In genomic region chr11:106233978-106234377, GRCm38 (mm10) we compare ENCODE assay signal across 7 mouse cellular contexts. TPM values are rescaled to one million over a fixed set of nuclear protein-coding genes. Genes with fewer than 3 reads are reported as not detected.
DNase-seq lines count a peak whose midpoint lies in the region; ATAC-seq and TF ChIP-seq lines count a peak whose summit lies in the region.
"Not testable (repeated sequence)": the region's sequence is repeated elsewhere in the genome, so short reads cannot be mapped to it uniquely, and the experiment has no call there.

No protein-coding gene starts in this region.

- not testable (repeated sequence) for H3K4me3 ChIP-seq in CH12.LX (replicated peaks in 1 of 3; ENCODE audit: low read depth in 2 of 3, low read length in 2 of 3, poor library complexity in 1 of 3); heart, adult 2 months; intestine, postnatal 0 days (ENCODE audit: low read depth, low read length); liver, embryonic 14.5 days (ENCODE audit: insufficient read depth in 1 of 2, low read depth in 2 of 2, low read length in 2 of 2); midbrain, postnatal 0 days (ENCODE audit: low read depth, low read length)

- 85% methylated on average over 8 of the region's 8 CpGs for WGBS in heart, adult 2 months
- WGBS in intestine, postnatal 0 days, result 72% methylated on average over 8 of the region's 8 CpGs
- WGBS in liver, embryonic 14.5 days (ENCODE audit: insufficient replicate concordance), result 76% methylated on average over 8 of the region's 8 CpGs
- WGBS in midbrain, postnatal 0 days, result 84% methylated on average over 8 of the region's 8 CpGs

- not testable (repeated sequence) for TF ChIP-seq POLR2A in CH12.LX (IDR thresholded peaks at IDR 0.05; ENCODE audit: low read depth, low read length); heart, adult 2 months (IDR thresholded peaks at IDR 0.05; ENCODE audit: insufficient read depth, low read depth, low read length)

- ATAC-seq in intestine, postnatal 0 days; liver, embryonic 14.5 days (ENCODE audit: insufficient read depth); midbrain, postnatal 0 days (ENCODE audit: low FRiP score): not testable (repeated sequence)

- H3K79me2 ChIP-seq in CH12.LX (replicated peaks; ENCODE audit: control insufficient read depth, extremely low read depth, insufficient read depth, poor library complexity, severe bottlenecking), result peaks cover 13% of the 10 kb centered on the region; the same call in 1 of the 2 replicates
- not testable (repeated sequence) for H3K79me2 ChIP-seq in heart, adult 2 months (replicated peaks; ENCODE audit: control insufficient read depth, insufficient read depth, low read length)

- not testable (repeated sequence) for TF ChIP-seq EP300 in CH12.LX (IDR thresholded peaks at IDR 0.05; ENCODE audit: low read length); heart, adult 2 months (IDR thresholded peaks at IDR 0.05; ENCODE audit: insufficient read depth, low read depth, low read length); liver, embryonic 14.5 days (IDR thresholded peaks at IDR 0.05; ENCODE audit: low read depth)

- not testable (repeated sequence) for H3K27me3 ChIP-seq in CH12.LX (replicated peaks); heart, adult 2 months (ENCODE audit: control insufficient read depth, insufficient read depth, low read length); intestine, postnatal 0 days (replicated peaks; ENCODE audit: control insufficient read depth, insufficient read depth, low read length); liver, embryonic 14.5 days (ENCODE audit: control insufficient read depth, insufficient read depth, low read length); midbrain, postnatal 0 days (ENCODE audit: insufficient read depth, low read length)

- not testable (repeated sequence) for H3K27ac ChIP-seq in CH12.LX (ENCODE audit: insufficient read depth, low read depth); heart, adult 2 months; intestine, postnatal 0 days (ENCODE audit: low read depth, low read length); liver, embryonic 14.5 days; midbrain, postnatal 0 days (ENCODE audit: low read depth, low read length)

- not testable (repeated sequence) for H3K9me3 ChIP-seq in CH12.LX (replicated peaks; ENCODE audit: low read length); intestine, postnatal 0 days (ENCODE audit: control insufficient read depth); liver, embryonic 14.5 days (ENCODE audit: control insufficient read depth, low read length); midbrain, postnatal 0 days (ENCODE audit: low read length)

- peaks cover 62 to 90% of the 10 kb centered on the region in 2 experiments for H3K36me3 ChIP-seq in CH12.LX (replicated peaks in 1 of 2; ENCODE audit: control insufficient read depth in 1 of 2, insufficient read depth in 1 of 2, low read length in 1 of 2)
- not testable (repeated sequence) for H3K36me3 ChIP-seq in heart, adult 2 months (ENCODE audit: control insufficient read depth, insufficient read depth, low read length)
- H3K36me3 ChIP-seq in intestine, postnatal 0 days (ENCODE audit: control insufficient read depth, insufficient read depth), result peaks cover 52% of the 10 kb centered on the region
- H3K36me3 ChIP-seq in liver, embryonic 14.5 days (replicated peaks; ENCODE audit: control insufficient read depth, insufficient read depth, low read depth), result peaks cover 50% of the 10 kb centered on the region
- peaks cover 47% of the 10 kb centered on the region for H3K36me3 ChIP-seq in midbrain, postnatal 0 days (ENCODE audit: insufficient read depth, low read length)

- not testable (repeated sequence) for H3K9ac ChIP-seq in CH12.LX (ENCODE audit: insufficient read depth, low read depth); heart, adult 2 months (ENCODE audit: low read depth, low read length); intestine, postnatal 0 days (ENCODE audit: low read depth, low read length); liver, embryonic 14.5 days (replicated peaks); midbrain, postnatal 0 days (replicated peaks; ENCODE audit: low read length, poor library complexity, severe bottlenecking)

- H3K4me2 ChIP-seq in CH12.LX (ENCODE audit: insufficient read depth, low read depth, poor library complexity, severe bottlenecking); intestine, postnatal 0 days (replicated peaks; ENCODE audit: low read depth); liver, embryonic 14.5 days (ENCODE audit: low read depth); midbrain, postnatal 0 days (ENCODE audit: low read depth, low read length, poor library complexity, severe bottlenecking): not testable (repeated sequence)

- TF ChIP-seq RAD21 in CH12.LX (IDR thresholded peaks at IDR 0.05; ENCODE audit: low read depth, low read length), result not testable (repeated sequence)

- TF ChIP-seq CTCF in CH12.LX (conservative IDR thresholded peaks at IDR 0.05 in 1 of 2, IDR thresholded peaks at IDR 0.05 in 1 of 2; ENCODE audit: low read depth in 2 of 2, low read length in 2 of 2), result peak in 1 of 2 experiments; percentile 27; a peak in 1 of 4 replicates
- TF ChIP-seq CTCF in heart, adult 2 months (IDR thresholded peaks at IDR 0.05), result peak; percentile 60
- peak; percentile 38 for TF ChIP-seq CTCF in intestine, postnatal 0 days (IDR thresholded peaks at IDR 0.05; ENCODE audit: low read depth)
- peak; percentile 45 for TF ChIP-seq CTCF in liver, embryonic 14.5 days (IDR thresholded peaks at IDR 0.05; ENCODE audit: low read depth)
- TF ChIP-seq CTCF in midbrain, postnatal 0 days (IDR thresholded peaks at IDR 0.05), result peak; percentile 29; the same call in 1 of the 2 replicates

- not testable (repeated sequence) for DNase-seq in CH12.LX (ENCODE audit: extremely low read depth); heart, adult 2 months; liver, embryonic 14.5 days (ENCODE audit: low read depth in 3 of 3, low spot score in 3 of 3); midbrain, postnatal 0 days (ENCODE audit: low spot score)
- DNase-seq in T-cell, adult 2 months (ENCODE audit: low spot score), result peak; percentile 27
- peak; percentile 11 for DNase-seq in thymus, postnatal 25 days

- in situ Hi-C loops in CH12.LX (cut with MboI; ENCODE audit: low pct_ligation_motif_present, low pct_unique_long_range_greater_than_20kb, low sequenced_read_pairs), result not testable (repeated sequence)

- intact Hi-C loops in heart, adult 2 months (cut with DNase I), result not testable (repeated sequence)

- H3K4me1 ChIP-seq in CH12.LX (ENCODE audit: control insufficient read depth in 1 of 2, insufficient read depth in 2 of 2); heart, adult 2 months (ENCODE audit: control insufficient read depth, insufficient read depth, low read length); intestine, postnatal 0 days (replicated peaks; ENCODE audit: control insufficient read depth, insufficient read depth, low read length); liver, embryonic 14.5 days (replicated peaks; ENCODE audit: control insufficient read depth in 2 of 2, insufficient read depth in 2 of 2, low read length in 1 of 2); midbrain, postnatal 0 days (ENCODE audit: insufficient read depth, low read length): not testable (repeated sequence)

- dilution Hi-C loops in CH12.LX (cut with MboI; ENCODE audit: extremely low pct_ligation_motif_present, extremely low pct_unique_long_range_greater_than_20kb, low sequenced_read_pairs), result not testable (repeated sequence)

RNA-seq across cellular contexts. Expression of gene Ddx42, which starts 17.3 kb away (rescaled TPM):
- 63.8 and 69.0 TPM in 2 replicates for total RNA-seq in CH12.LX (2012; rRNA removed)
- 65.3 and 65.5 TPM in 2 replicates for total RNA-seq in CH12.LX (2014; rRNA removed)
- 89.1 and 94.6 TPM in 2 replicates for polyA plus RNA-seq in CH12.LX (2012; ENCODE audit: insufficient read length, low read depth)
- total RNA-seq in heart, adult 2 months (2021), result 10 to 100 TPM; 23.5 to 27.5 TPM
- 6.0 and 11.9 TPM in 2 replicates for polyA plus RNA-seq in heart, adult 2 months (2012; rRNA removed)
- 28.1 and 30.0 TPM in 2 replicates for polyA plus RNA-seq in intestine, postnatal 0 days (2015; fragmentation: Nextera tagmentation; extraction: Ambion mirVana)
- polyA plus RNA-seq in liver, embryonic 14.5 days (2012; rRNA removed), result 7.8 and 13.5 TPM in 2 replicates
- polyA plus RNA-seq in liver, embryonic 14.5 days (2014; fragmentation: Nextera tagmentation; extraction: Ambion mirVana), result 20.7 and 22.8 TPM in 2 replicates
- 39.7 and 61.7 TPM in 2 replicates for total RNA-seq in midbrain, postnatal 0 days (2014; rRNA removed)
- 61.4 and 64.8 TPM in 2 replicates for polyA plus RNA-seq in midbrain, postnatal 0 days (2015; fragmentation: Nextera tagmentation; extraction: Ambion mirVana)

RNA-seq across cellular contexts. Expression of gene Ccdc47, which starts 17.8 kb away (rescaled TPM):
- total RNA-seq in CH12.LX (2012; rRNA removed) (53.2 and 66.7 TPM in 2 replicates), CH12.LX (2014; rRNA removed) (44.5 and 46.1 TPM in 2 replicates)
- polyA plus RNA-seq in CH12.LX (2012; ENCODE audit: insufficient read length, low read depth), result 80.8 and 94.1 TPM in 2 replicates
- total RNA-seq in heart, adult 2 months (2021), result 10 to 100 TPM; 78.1 to 82.2 TPM
- 23.7 and 47.4 TPM in 2 replicates for polyA plus RNA-seq in heart, adult 2 months (2012; rRNA removed)
- polyA plus RNA-seq in intestine, postnatal 0 days (2015; fragmentation: Nextera tagmentation; extraction: Ambion mirVana), result 41.9 and 45.4 TPM in 2 replicates
- 11.6 and 19.0 TPM in 2 replicates for polyA plus RNA-seq in liver, embryonic 14.5 days (2012; rRNA removed)
- 27.5 and 29.2 TPM in 2 replicates for polyA plus RNA-seq in liver, embryonic 14.5 days (2014; fragmentation: Nextera tagmentation; extraction: Ambion mirVana)
- total RNA-seq in midbrain, postnatal 0 days (2014; rRNA removed), result 31.7 and 37.0 TPM in 2 replicates
- 88.8 and 94.9 TPM in 2 replicates for polyA plus RNA-seq in midbrain, postnatal 0 days (2015; fragmentation: Nextera tagmentation; extraction: Ambion mirVana)

RNA-seq across cellular contexts. Expression of gene Ftsj3, which starts 21.9 kb away (rescaled TPM):
- total RNA-seq in CH12.LX (2012; rRNA removed), result 178 and 269 TPM in 2 replicates
- 215 and 223 TPM in 2 replicates for total RNA-seq in CH12.LX (2014; rRNA removed)
- polyA plus RNA-seq in CH12.LX (2012; ENCODE audit: insufficient read length, low read depth), result 298 and 354 TPM in 2 replicates
- total RNA-seq in heart, adult 2 months (2021), result 10 to 100 TPM; 20.2 to 21.6 TPM
- 10.2 and 15.2 TPM in 2 replicates for polyA plus RNA-seq in heart, adult 2 months (2012; rRNA removed)
- 16.6 and 18.3 TPM in 2 replicates for polyA plus RNA-seq in intestine, postnatal 0 days (2015; fragmentation: Nextera tagmentation; extraction: Ambion mirVana)
- polyA plus RNA-seq in liver, embryonic 14.5 days (2012; rRNA removed), result 15.5 and 25.7 TPM in 2 replicates
- 36.8 and 40.1 TPM in 2 replicates for polyA plus RNA-seq in liver, embryonic 14.5 days (2014; fragmentation: Nextera tagmentation; extraction: Ambion mirVana)
- total RNA-seq in midbrain, postnatal 0 days (2014; rRNA removed), result 34.5 and 46.9 TPM in 2 replicates
- 27.5 and 27.9 TPM in 2 replicates for polyA plus RNA-seq in midbrain, postnatal 0 days (2015; fragmentation: Nextera tagmentation; extraction: Ambion mirVana)

RNA-seq across cellular contexts. Expression of gene Psmc5, which starts 22.0 kb away (rescaled TPM):
- total RNA-seq in CH12.LX (2012; rRNA removed), result 250 and 344 TPM in 2 replicates
- total RNA-seq in CH12.LX (2014; rRNA removed), result 139 and 151 TPM in 2 replicates
- polyA plus RNA-seq in CH12.LX (2012; ENCODE audit: insufficient read length, low read depth), result 344 and 352 TPM in 2 replicates
- total RNA-seq in heart, adult 2 months (2021), result 100 to 1,000 TPM in 1 of 2 experiments, 10 to 100 TPM in 1; 91.8 to 104 TPM
- polyA plus RNA-seq in heart, adult 2 months (2012; rRNA removed), result 54.5 and 83.5 TPM in 2 replicates
- polyA plus RNA-seq in intestine, postnatal 0 days (2015; fragmentation: Nextera tagmentation; extraction: Ambion mirVana), result 160 and 168 TPM in 2 replicates
- 59.6 and 107 TPM in 2 replicates for polyA plus RNA-seq in liver, embryonic 14.5 days (2012; rRNA removed)
- 123 and 132 TPM in 2 replicates for polyA plus RNA-seq in liver, embryonic 14.5 days (2014; fragmentation: Nextera tagmentation; extraction: Ambion mirVana)
- 76.1 and 88.4 TPM in 2 replicates for total RNA-seq in midbrain, postnatal 0 days (2014; rRNA removed)
- 280 and 290 TPM in 2 replicates for polyA plus RNA-seq in midbrain, postnatal 0 days (2015; fragmentation: Nextera tagmentation; extraction: Ambion mirVana)

RNA-seq across cellular contexts. Expression of gene Strada, which starts 32.0 kb away (rescaled TPM):
- total RNA-seq in CH12.LX (2012; rRNA removed) (36.8 and 39.4 TPM in 2 replicates), CH12.LX (2014; rRNA removed) (40.1 and 41.7 TPM in 2 replicates)
- polyA plus RNA-seq in CH12.LX (2012; ENCODE audit: insufficient read length, low read depth), result 48.7 and 51.7 TPM in 2 replicates
- total RNA-seq in heart, adult 2 months (2021), result 1 to 10 TPM; 6.2 to 7.0 TPM
- 16.9 and 21.8 TPM in 2 replicates for polyA plus RNA-seq in heart, adult 2 months (2012; rRNA removed)
- polyA plus RNA-seq in intestine, postnatal 0 days (2015; fragmentation: Nextera tagmentation; extraction: Ambion mirVana), result 5.7 and 6.4 TPM in 2 replicates
- polyA plus RNA-seq in liver, embryonic 14.5 days (2012; rRNA removed), result 9.1 and 9.4 TPM in 2 replicates
- 6.9 and 8.8 TPM in 2 replicates for polyA plus RNA-seq in liver, embryonic 14.5 days (2014; fragmentation: Nextera tagmentation; extraction: Ambion mirVana)
- total RNA-seq in midbrain, postnatal 0 days (2014; rRNA removed), result 26.9 and 31.2 TPM in 2 replicates
- polyA plus RNA-seq in midbrain, postnatal 0 days (2015; fragmentation: Nextera tagmentation; extraction: Ambion mirVana), result 21.2 and 22.7 TPM in 2 replicates
